In the genomic region with DNA sequence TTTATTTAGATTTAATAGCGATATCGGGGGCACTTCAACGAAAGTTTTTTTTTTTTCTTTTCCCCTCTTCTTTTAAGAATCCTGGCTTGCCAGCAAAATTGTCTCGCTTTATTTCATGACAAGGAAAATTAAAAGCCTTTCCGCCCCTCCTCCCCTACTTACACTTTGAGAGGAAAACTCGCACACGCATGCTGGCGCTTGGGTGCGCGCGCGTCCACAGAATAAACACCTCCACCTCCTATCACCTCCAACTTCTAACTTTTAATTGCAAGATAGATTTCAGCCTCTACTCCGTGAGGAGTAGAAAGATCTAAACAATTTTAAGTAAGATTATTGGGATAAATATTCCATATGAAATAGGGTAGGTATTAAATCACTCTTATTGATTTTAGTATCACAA, we compare ENCODE assay signal across 8 mouse cellular contexts. TPM values are rescaled to one million over a fixed set of nuclear protein-coding genes. Genes with fewer than 3 reads are reported as not detected.
DNase-seq lines count a peak whose midpoint lies in the region; ATAC-seq and TF ChIP-seq lines count a peak whose summit lies in the region.
"Had no signal": no experiment of that assay in that cellular context is flagged by ENCODE, and none has a peak within 500 bp of the region (broad histone marks: within the 10 kb centered on the region; RNA-seq: fewer than 3 reads in every experiment).

No protein-coding gene starts in this region.

- no peak; the same call in 1 of the 2 replicates for TF ChIP-seq CTCF in spleen, adult 2 months (IDR thresholded peaks at IDR 0.05; ENCODE audit: extremely low read depth, insufficient read depth, insufficient read length, insufficient replicate concordance)
- TF ChIP-seq CTCF in heart, postnatal 0 days (IDR thresholded peaks at IDR 0.05; ENCODE audit: low read depth): peak; percentile 24; the same call in 1 of the 2 replicates
- 0 out of 2 replicates have a peak, but pooled peaks have one; percentile 18 for TF ChIP-seq CTCF in liver, postnatal 0 days (IDR thresholded peaks at IDR 0.05; ENCODE audit: low read depth)

- no peak for TF ChIP-seq POLR2A in spleen, adult 2 months (IDR thresholded peaks at IDR 0.05; ENCODE audit: low read depth, low read length)

- H3K4me1 ChIP-seq in spleen, adult 2 months (ENCODE audit: control insufficient read depth, insufficient read depth, insufficient read length): peaks cover 13% of the 10 kb centered on the region; the same call in 1 of the 2 replicates
- H3K4me1 ChIP-seq in heart, postnatal 0 days (ENCODE audit: control insufficient read depth, insufficient read depth): peaks cover 31% of the 10 kb centered on the region
- peaks cover 9% of the 10 kb centered on the region; the same call in 1 of the 2 replicates for H3K4me1 ChIP-seq in liver, postnatal 0 days (ENCODE audit: insufficient read depth)

- DNase-seq in spleen, adult 2 months (ENCODE audit: low read depth in 1 of 2, low spot score in 2 of 2): no peak
- no peak for DNase-seq in spleen, adult 18-20 months
- DNase-seq in heart, postnatal 0 days (ENCODE audit: low spot score): no peak
- DNase-seq in liver, postnatal 0 days: no peak
- DNase-seq in right cerebral cortex, postnatal 14 days: no peak
- no peak for DNase-seq in left cerebral cortex, adult 18-20 months (ENCODE audit: low spot score in 2 of 2)
- no peak for DNase-seq in urinary bladder, postnatal 10 days (ENCODE audit: low spot score)

- H3K9ac ChIP-seq in heart, postnatal 0 days (replicated peaks; ENCODE audit: low read depth, low read length): peak overlapping the region; percentile 61; the same call in 1 of the 2 replicates
- H3K9ac ChIP-seq in liver, postnatal 0 days (replicated peaks): no peak overlapping the region

- no peaks in the 10 kb centered on the region for H3K9me3 ChIP-seq in heart, postnatal 0 days (replicated peaks; ENCODE audit: control insufficient read depth, low read length)
- H3K9me3 ChIP-seq in liver, postnatal 0 days (ENCODE audit: low read length): no peaks in the 10 kb centered on the region

- TF ChIP-seq EP300 in heart, postnatal 0 days (IDR thresholded peaks at IDR 0.05; ENCODE audit: low read depth): no peak
- TF ChIP-seq EP300 in liver, postnatal 0 days (IDR thresholded peaks at IDR 0.05; ENCODE audit: low read depth): no peak

- H3K36me3 ChIP-seq in spleen, adult 2 months (ENCODE audit: control insufficient read depth, insufficient read depth, low read length): no peaks in the 10 kb centered on the region
- H3K36me3 ChIP-seq in heart, postnatal 0 days (replicated peaks; ENCODE audit: control insufficient read depth, insufficient read depth, low read length): 0 out of 2 replicates have a peak, but pooled peaks cover 5% of the 10 kb centered on the region
- no peaks in the 10 kb centered on the region; the same call in 1 of the 2 replicates for H3K36me3 ChIP-seq in liver, postnatal 0 days (replicated peaks; ENCODE audit: insufficient read depth, low read length)

- H3K27ac ChIP-seq in spleen, adult 2 months (ENCODE audit: insufficient read depth, low read length): no peak overlapping the region
- H3K27ac ChIP-seq in heart, postnatal 0 days (ENCODE audit: low read depth): no peak overlapping the region
- H3K27ac ChIP-seq in liver, postnatal 0 days (ENCODE audit: low read depth): no peak overlapping the region
- H3K27ac ChIP-seq: macrophage had no signal

- 2% methylated on average over 13 of the region's 13 CpGs for WGBS in spleen, adult 2 months
- WGBS in heart, postnatal 0 days: 5% methylated on average over 13 of the region's 13 CpGs
- WGBS in liver, postnatal 0 days (ENCODE audit: insufficient replicate concordance): 1% methylated on average over 13 of the region's 13 CpGs

- peaks cover 35% of the 10 kb centered on the region for H3K27me3 ChIP-seq in spleen, adult 2 months (ENCODE audit: control insufficient read depth, insufficient read depth, low read length)
- H3K27me3 ChIP-seq in heart, postnatal 0 days (ENCODE audit: control insufficient read depth, insufficient read depth, low read length): peaks cover 68% of the 10 kb centered on the region
- H3K27me3 ChIP-seq in liver, postnatal 0 days (ENCODE audit: insufficient read depth, low read length): peaks cover 65% of the 10 kb centered on the region

- H3K4me3 ChIP-seq in spleen, adult 2 months (ENCODE audit: extremely low read depth, insufficient read depth, insufficient read length): peak overlapping the region; percentile 55
- H3K4me3 ChIP-seq in heart, postnatal 0 days (ENCODE audit: low read depth, low read length): peak overlapping the region; percentile 70
- peak overlapping the region; percentile 62 for H3K4me3 ChIP-seq in liver, postnatal 0 days (ENCODE audit: low read depth, low read length)

- H3K4me2 ChIP-seq in heart, postnatal 0 days (ENCODE audit: low read depth, low read length): peak overlapping the region; percentile 97
- H3K4me2 ChIP-seq in liver, postnatal 0 days (ENCODE audit: low read depth, low read length): peak overlapping the region; percentile 90

- ATAC-seq in heart, postnatal 0 days (ENCODE audit: insufficient read depth, low read depth): no peak
- no peak for ATAC-seq in liver, postnatal 0 days

RNA-seq across cellular contexts. Expression of gene Mn1, which starts 1.1 kb away (rescaled TPM):
- 0.79 and 1.0 TPM in 2 replicates for polyA plus RNA-seq in spleen, adult 2 months (2012; rRNA removed)
- 11.0 and 16.4 TPM in 2 replicates for total RNA-seq in heart, postnatal 0 days (2014; rRNA removed; ENCODE audit: low replicate concordance)
- polyA plus RNA-seq in heart, postnatal 0 days (2015; fragmentation: Nextera tagmentation; extraction: Ambion mirVana): 3.9 and 4.5 TPM in 2 replicates
- polyA plus RNA-seq in liver, postnatal 0 days (2015; fragmentation: Nextera tagmentation; extraction: Ambion mirVana): 1.00 and 1.4 TPM in 2 replicates
- total RNA-seq in left cerebral cortex, adult 18-20 months (2021): 10 to 100 TPM; 65.8 to 70.9 TPM
- polyA plus RNA-seq: macrophage had no signal
